Mouse (Mus musculus) lung, postnatal 4 days (tissue): ENCODE data around the gene Pold1.

ENCODE experiments used
- DNase-seq, 2 experiments: peaks; one replicate each; pipeline ENCODE4 v3.0.0; 2021

Gene Pold1

GRCm38 (mm10) chr7:44523056-44523455 lies 25.6 kb downstream of the Pold1 start:
- DNase-seq = no peak

- DNase-seq = peak; percentile 65 to 80
These were observed 26.9 kb downstream of the Pold1 start for GRCm38 (mm10) chr7:44521710-44522109.

- DNase-seq = no peak
These were observed 27.7 kb downstream of the Pold1 start for GRCm38 (mm10) chr7:44520990-44521389.

GRCm38 (mm10) chr7:44519240-44519913 lies 29.3 kb downstream of the Pold1 start:
- DNase-seq = no peak

GRCm38 (mm10) chr7:44507491-44507890 lies 41.2 kb downstream of the Pold1 start:
- DNase-seq = no peak

- DNase-seq = peak; percentile 45 to 79
These were observed 47.0 kb downstream of the Pold1 start for GRCm38 (mm10) chr7:44501563-44502115.

- DNase-seq = peak in 1 of 2 experiments; percentile 20
These were observed 48.6 kb downstream of the Pold1 start for GRCm38 (mm10) chr7:44500046-44500445.

- peak in 1 of 2 experiments; percentile 5 for DNase-seq
These were observed 49.7 kb downstream of the Pold1 start for GRCm38 (mm10) chr7:44498922-44499321.

- peak in 1 of 2 experiments; percentile 25 for DNase-seq
These were observed 51.1 kb downstream of the Pold1 start for GRCm38 (mm10) chr7:44497361-44498055.

GRCm38 (mm10) chr7:44496771-44497109 lies 51.9 kb downstream of the Pold1 start:
- DNase-seq = no peak

GRCm38 (mm10) chr7:44495992-44496770 lies 52.5 kb downstream of the Pold1 start, which contains the start of the genes Emc10 and Fam71e1:
Emc10 (minus strand) TSS chr7:44496529.
Fam71e1 (plus strand) TSS chr7:44496581.
- peak; percentile 98 for DNase-seq

GRCm38 (mm10) chr7:44495086-44495485 lies 53.6 kb downstream of the Pold1 start:
- DNase-seq = no peak

- DNase-seq = no peak
These were observed 54.0 kb downstream of the Pold1 start for GRCm38 (mm10) chr7:44494681-44495080.

- DNase-seq = no peak
These were observed 56.4 kb downstream of the Pold1 start for GRCm38 (mm10) chr7:44492166-44492826.

- DNase-seq = peak in 1 of 2 experiments; percentile 15
These were observed 57.3 kb downstream of the Pold1 start for GRCm38 (mm10) chr7:44491391-44491790.

- DNase-seq = peak in 1 of 2 experiments; percentile 18
These were observed 58.4 kb downstream of the Pold1 start for GRCm38 (mm10) chr7:44490281-44490680.

GRCm38 (mm10) chr7:44488545-44488944 lies 60.1 kb downstream of the Pold1 start:
- peak in 1 of 2 experiments; percentile 19 for DNase-seq

- peak in 1 of 2 experiments; percentile 13 for DNase-seq
These were observed 60.7 kb downstream of the Pold1 start for GRCm38 (mm10) chr7:44487936-44488335.

- peak in 1 of 2 experiments; percentile 12 for DNase-seq
These were observed 61.6 kb downstream of the Pold1 start for GRCm38 (mm10) chr7:44486927-44487575.

- DNase-seq = peak in 1 of 2 experiments; percentile 12
These were observed 63.0 kb downstream of the Pold1 start for GRCm38 (mm10) chr7:44485572-44486195.

- DNase-seq = peak; percentile 59 to 80
These were observed 63.6 kb downstream of the Pold1 start for GRCm38 (mm10) chr7:44484841-44485571.
